In the genomic region with DNA sequence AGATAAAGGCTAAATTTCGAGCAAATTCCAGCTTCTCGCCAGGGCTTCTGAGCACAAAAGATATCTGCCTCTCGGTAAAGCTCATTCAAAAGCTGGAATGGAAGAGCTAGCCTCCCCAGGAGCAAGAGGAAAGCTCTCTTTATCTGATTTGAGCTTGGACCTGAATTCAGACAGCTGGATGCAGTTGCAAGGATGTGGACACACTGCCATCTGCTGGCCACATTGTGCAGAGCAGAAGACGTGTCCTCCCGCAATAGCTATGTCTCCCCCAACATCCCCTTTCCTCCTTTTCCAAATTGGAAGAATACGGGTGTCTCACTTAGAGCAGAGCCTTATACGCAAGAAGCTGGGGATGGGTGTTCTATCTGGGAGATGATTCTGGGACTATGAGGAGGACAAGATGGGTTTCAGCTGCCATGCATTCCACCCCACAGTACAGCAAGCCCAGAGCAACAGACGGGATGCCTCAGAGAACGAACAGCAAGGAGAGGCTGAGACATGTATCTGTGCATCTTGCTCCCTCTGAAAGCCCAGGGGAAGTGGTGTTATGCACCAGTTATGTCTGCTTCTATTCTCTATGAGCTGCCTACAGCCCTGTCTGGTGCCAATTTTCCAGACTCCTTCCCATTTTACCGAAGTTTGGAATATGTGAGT, we compare ENCODE assay signal across 9 mouse cellular contexts. TPM values are rescaled to one million over a fixed set of nuclear protein-coding genes. Genes with fewer than 3 reads are reported as not detected.
DNase-seq lines count a peak whose midpoint lies in the region; ATAC-seq and TF ChIP-seq lines count a peak whose summit lies in the region.
"Had no signal": no experiment of that assay in that cellular context is flagged by ENCODE, and none has a peak within 500 bp of the region (broad histone marks: within the 10 kb centered on the region; RNA-seq: fewer than 3 reads in every experiment).

No protein-coding gene starts in this region.

- H3K27ac ChIP-seq in bone marrow, adult 2 months (ENCODE audit: control insufficient read depth, insufficient read depth, low read depth, low read length, poor library complexity): no peak overlapping the region
- peak overlapping the region; percentile 23; the same call in 1 of the 2 replicates for H3K27ac ChIP-seq in hindbrain, embryonic 14.5 days
- H3K27ac ChIP-seq: liver, embryonic 15.5 days had no signal

- WGBS in bone marrow, adult 2 months: 37% methylated on average over 10 of the region's 10 CpGs
- 30% methylated on average over 10 of the region's 10 CpGs for WGBS in hindbrain, embryonic 14.5 days

- no peak overlapping the region for H3K4me2 ChIP-seq in hindbrain, embryonic 14.5 days (replicated peaks)
- H3K4me2 ChIP-seq: liver, embryonic 15.5 days had no signal

- H3K9me3 ChIP-seq in G1E (replicated peaks): no peaks in the 10 kb centered on the region
- H3K9me3 ChIP-seq in hindbrain, embryonic 14.5 days (ENCODE audit: control insufficient read depth, low read length): no peaks in the 10 kb centered on the region

- ATAC-seq in G1E (ENCODE audit: extremely low read depth, insufficient number of reproducible peaks, low FRiP score, poor library complexity, severe bottlenecking): peak; percentile 49; the same call in 1 of the 2 replicates
- ATAC-seq in erythroid progenitor cell, adult 5-6 weeks (replicated peaks; ENCODE audit: low FRiP score, poor library complexity, severe bottlenecking): 0 out of 2 replicates have a peak, but pooled peaks have one; percentile 59
- no peak for ATAC-seq in hindbrain, embryonic 14.5 days (ENCODE audit: low FRiP score)
- peak; percentile 77 for ATAC-seq in megakaryocyte progenitor cell, adult 5-6 weeks (replicated peaks; ENCODE audit: poor library complexity)

- no peaks in the 10 kb centered on the region; the same call in 1 of the 2 replicates for H3K27me3 ChIP-seq in G1E (ENCODE audit: insufficient read depth, low read length)
- no peaks in the 10 kb centered on the region for H3K27me3 ChIP-seq in hindbrain, embryonic 14.5 days (ENCODE audit: control insufficient read depth, insufficient read depth, low read length)
- H3K27me3 ChIP-seq: liver, embryonic 15.5 days had no signal

- no peak overlapping the region for H3K4me3 ChIP-seq in G1E (ENCODE audit: low read depth, low read length)
- no peak overlapping the region for H3K4me3 ChIP-seq in bone marrow, adult 2 months (replicated peaks; ENCODE audit: control insufficient read depth, low read depth, low read length)
- H3K4me3 ChIP-seq in hindbrain, embryonic 14.5 days (replicated peaks; ENCODE audit: low read length): no peak overlapping the region
- H3K4me3 ChIP-seq: liver, embryonic 15.5 days had no signal

- H3K9ac ChIP-seq in hindbrain, embryonic 14.5 days: no peak overlapping the region
- H3K9ac ChIP-seq: liver, embryonic 15.5 days had no signal

- H3K4me1 ChIP-seq in G1E (ENCODE audit: insufficient read depth, low read depth, low read length): no peaks in the 10 kb centered on the region
- H3K4me1 ChIP-seq in bone marrow, adult 2 months (ENCODE audit: control insufficient read depth, insufficient read depth, low read length): no peaks in the 10 kb centered on the region
- 0 out of 2 replicates have a peak, but pooled peaks cover 5% of the 10 kb centered on the region for H3K4me1 ChIP-seq in hindbrain, embryonic 14.5 days (replicated peaks; ENCODE audit: control insufficient read depth, insufficient read depth, low read length)
- H3K4me1 ChIP-seq: liver, embryonic 15.5 days had no signal

- no peak for TF ChIP-seq POLR2A in bone marrow, adult 2 months (IDR thresholded peaks at IDR 0.05; ENCODE audit: borderline replicate concordance, control insufficient read depth, low read depth, low read length)

- no peaks in the 10 kb centered on the region for H3K36me3 ChIP-seq in G1E (replicated peaks)
- H3K36me3 ChIP-seq in hindbrain, embryonic 14.5 days (replicated peaks; ENCODE audit: control insufficient read depth, insufficient read depth): no peaks in the 10 kb centered on the region
- H3K36me3 ChIP-seq: liver, embryonic 15.5 days had no signal

- peak; percentile 94 for TF ChIP-seq CTCF in G1E (IDR thresholded peaks at IDR 0.05; ENCODE audit: low read depth, low read length)
- TF ChIP-seq CTCF in bone marrow, adult 2 months (IDR thresholded peaks at IDR 0.05; ENCODE audit: control insufficient read depth, insufficient read depth, low read length): peak; percentile 73

- peak; percentile 21 for DNase-seq in G1E (ENCODE audit: low spot score)
- peak; percentile 91 for DNase-seq in hindbrain, embryonic 14.5 days (ENCODE audit: low spot score)
- peak; percentile 64 for DNase-seq in layer of hippocampus, adult 9-11 months
- peak; percentile 54 to 60 for DNase-seq in right cerebral cortex, postnatal 36 days (ENCODE audit: low spot score in 2 of 2)
- peak; percentile 21 for DNase-seq in yolk sac, embryonic 10.5 days (ENCODE audit: low spot score)

RNA-seq across cellular contexts. Expression of gene Col6a4, which starts 16.3 kb away (rescaled TPM):
- total RNA-seq in G1E (2014; fragmentation: Nextera tagmentation) (not detected in 2 replicates), G1E (2017) (0.38 TPM in 1 of 2 replicates, not detected in the other)
- polyA plus RNA-seq in G1E (2012): not detected in 2 replicates
- not detected in 2 replicates for polyA plus RNA-seq in bone marrow, adult 2 months (2011; ENCODE audit: insufficient read depth, insufficient read length, low replicate concordance, missing spikeins)
- total RNA-seq in erythroid progenitor cell, adult 5-6 weeks (2015; ENCODE audit: low replicate concordance): not detected in 2 replicates
- not detected in 2 replicates for total RNA-seq in erythroid progenitor cell, adult 5-6 weeks (2017; ENCODE audit: low replicate concordance)
- polyA plus RNA-seq in hindbrain, embryonic 14.5 days (2014; fragmentation: Nextera tagmentation; extraction: Ambion mirVana): 0.32 and 0.87 TPM in 2 replicates
- total RNA-seq in megakaryocyte progenitor cell, adult 5-6 weeks (2015): not detected in 2 replicates
- total RNA-seq in megakaryocyte progenitor cell, adult 5-6 weeks (2017): not detected in 2 replicates
- polyA plus RNA-seq: liver, embryonic 15.5 days had no signal

RNA-seq across cellular contexts. Expression of gene Glyctk, which starts 45.0 kb away (rescaled TPM):
- total RNA-seq in G1E (2014; fragmentation: Nextera tagmentation): 0.29 and 3.5 TPM in 2 replicates
- 1.2 TPM in 2 replicates for total RNA-seq in G1E (2017)
- polyA plus RNA-seq in G1E (2012): 1.00 and 1.1 TPM in 2 replicates
- polyA plus RNA-seq in bone marrow, adult 2 months (2011; ENCODE audit: insufficient read depth, insufficient read length, low replicate concordance, missing spikeins): 0.99 and 1.9 TPM in 2 replicates
- total RNA-seq in erythroid progenitor cell, adult 5-6 weeks (2015; ENCODE audit: low replicate concordance): 0.84 TPM in 1 of 2 replicates, not detected in the other
- total RNA-seq in erythroid progenitor cell, adult 5-6 weeks (2017; ENCODE audit: low replicate concordance): 0.51 TPM in 1 of 2 replicates, not detected in the other
- 2.3 and 3.0 TPM in 2 replicates for polyA plus RNA-seq in hindbrain, embryonic 14.5 days (2014; fragmentation: Nextera tagmentation; extraction: Ambion mirVana)
- total RNA-seq in megakaryocyte progenitor cell, adult 5-6 weeks (2015): 0.37 and 0.39 TPM in 2 replicates
- 0.98 and 1.2 TPM in 2 replicates for total RNA-seq in megakaryocyte progenitor cell, adult 5-6 weeks (2017)

RNA-seq across cellular contexts. Expression of gene Wdr82, which starts 57.8 kb away (rescaled TPM):
- total RNA-seq in G1E (2014; fragmentation: Nextera tagmentation): 103 and 116 TPM in 2 replicates
- 92.0 and 95.4 TPM in 2 replicates for total RNA-seq in G1E (2017)
- polyA plus RNA-seq in G1E (2012): 15.1 and 20.0 TPM in 2 replicates
- 15.9 and 17.7 TPM in 2 replicates for polyA plus RNA-seq in bone marrow, adult 2 months (2011; ENCODE audit: insufficient read depth, insufficient read length, low replicate concordance, missing spikeins)
- total RNA-seq in erythroid progenitor cell, adult 5-6 weeks (2015; ENCODE audit: low replicate concordance): 18.0 and 26.0 TPM in 2 replicates
- 25.9 and 31.7 TPM in 2 replicates for total RNA-seq in erythroid progenitor cell, adult 5-6 weeks (2017; ENCODE audit: low replicate concordance)
- polyA plus RNA-seq in hindbrain, embryonic 14.5 days (2014; fragmentation: Nextera tagmentation; extraction: Ambion mirVana): 40.2 and 42.3 TPM in 2 replicates
- 58.1 and 58.5 TPM in 2 replicates for total RNA-seq in megakaryocyte progenitor cell, adult 5-6 weeks (2015)
- 63.6 and 72.5 TPM in 2 replicates for total RNA-seq in megakaryocyte progenitor cell, adult 5-6 weeks (2017)

Comparison
In these comparisons a context has a peak if more than half of its experiments do, and no peak if none do; other contexts are left out.
1. DNase-seq: peak in every context shown above with its lines; median percentile 91 in hindbrain, embryonic 14.5 days; 64 in layer of hippocampus, adult 9-11 months; 57 in right cerebral cortex, postnatal 36 days; 21 in G1E; 21 in yolk sac, embryonic 10.5 days.